Mouse (Mus musculus) left cerebral cortex, postnatal 36 days (tissue): ENCODE results near the gene Gucy1a1. TPM values are rescaled to one million over a fixed set of nuclear protein-coding genes. Genes with fewer than 3 reads are reported as not detected.

Source experiments
- DNase-seq, 2 experiments: peaks; one replicate each; pipeline ENCODE4 v3.0.0; 2021 to 2022; ENCODE audit warnings: low spot score in 2 of 2, mixed read lengths in 1 of 2
- intact Hi-C: fragments of 180-260 bp; cut with DNase I; formaldehyde crosslinking; loops from one replicate; pipeline ENCODE4 v1.15.1; 2025
- total RNA-seq, 2 experiments: library from RNA; stranded (reverse); gene quantifications; 2 replicates each; pipeline ENCODE4 v1.2.3; 2021

Gucy1a1 gene
- total RNA-seq, 2 experiments from 2014 or later: 72.3 to 85.1 TPM

DNA sequence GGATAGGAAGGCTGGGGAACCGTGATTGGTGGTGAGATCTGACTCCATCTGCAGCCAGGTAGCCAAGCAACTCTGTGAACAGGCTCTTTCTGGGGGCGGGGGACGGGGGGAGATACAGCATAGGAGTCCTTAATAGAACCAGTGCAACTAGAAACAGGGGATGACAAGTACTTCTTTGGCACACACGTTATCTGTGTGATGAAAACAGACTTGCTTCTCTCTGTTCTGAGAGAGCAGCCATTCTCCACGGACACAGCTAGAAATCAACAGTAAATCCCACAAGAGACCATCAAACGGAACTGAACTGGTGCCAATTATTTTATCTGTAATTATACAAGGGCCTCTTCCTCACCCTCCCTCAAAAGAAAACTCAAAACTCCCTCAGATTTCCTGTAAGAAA lies 41.4 kb downstream of the Gucy1a1 start:
- no peak for DNase-seq
- intact Hi-C loops: no loop called here

- intact Hi-C loops: no loop called here
- DNase-seq: peak in 1 of 2 experiments; percentile 23
These were observed 46.5 kb downstream of the Gucy1a1 start for GRCm38 (mm10) chr3:82099127-82099526.

DNA sequence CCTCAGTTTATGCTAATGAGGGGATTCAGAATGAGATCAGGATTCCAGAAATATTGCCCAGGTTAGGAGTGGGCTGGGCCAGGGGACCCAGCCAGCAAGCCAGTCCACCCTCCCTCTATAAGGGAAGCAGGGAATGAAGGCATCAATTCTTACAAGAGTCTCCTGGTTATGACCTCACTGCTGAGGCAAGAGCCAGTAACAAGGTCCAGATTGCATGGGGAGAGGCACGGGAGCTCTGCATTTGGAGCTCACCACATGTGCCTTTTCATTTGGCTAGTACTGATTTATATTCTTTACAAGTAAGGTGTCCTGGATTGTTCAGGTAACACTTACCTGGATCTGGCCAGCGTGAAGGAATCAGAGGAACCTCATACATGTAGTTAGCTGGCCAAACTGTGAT lies 48.8 kb downstream of the Gucy1a1 start:
- intact Hi-C loops: no loop called here
- no peak for DNase-seq

GRCm38 (mm10) chr3:82074201-82074851 lies 71.3 kb downstream of the Gucy1a1 start, which contains the start of gene Gucy1b1:
Gene Gucy1b1, minus strand, starts transcription at chr3:82074689.
- intact Hi-C loops: no loop called here
- DNase-seq: peak; percentile 87 to 88

- intact Hi-C loops: no loop called here
- peak; percentile 73 to 82 for DNase-seq
These were observed 71.8 kb downstream of the Gucy1a1 start for GRCm38 (mm10) chr3:82073741-82074181.

- intact Hi-C loops: no loop called here
- no peak for DNase-seq
These were observed 77.8 kb downstream of the Gucy1a1 start for GRCm38 (mm10) chr3:82067830-82068229.

DNA sequence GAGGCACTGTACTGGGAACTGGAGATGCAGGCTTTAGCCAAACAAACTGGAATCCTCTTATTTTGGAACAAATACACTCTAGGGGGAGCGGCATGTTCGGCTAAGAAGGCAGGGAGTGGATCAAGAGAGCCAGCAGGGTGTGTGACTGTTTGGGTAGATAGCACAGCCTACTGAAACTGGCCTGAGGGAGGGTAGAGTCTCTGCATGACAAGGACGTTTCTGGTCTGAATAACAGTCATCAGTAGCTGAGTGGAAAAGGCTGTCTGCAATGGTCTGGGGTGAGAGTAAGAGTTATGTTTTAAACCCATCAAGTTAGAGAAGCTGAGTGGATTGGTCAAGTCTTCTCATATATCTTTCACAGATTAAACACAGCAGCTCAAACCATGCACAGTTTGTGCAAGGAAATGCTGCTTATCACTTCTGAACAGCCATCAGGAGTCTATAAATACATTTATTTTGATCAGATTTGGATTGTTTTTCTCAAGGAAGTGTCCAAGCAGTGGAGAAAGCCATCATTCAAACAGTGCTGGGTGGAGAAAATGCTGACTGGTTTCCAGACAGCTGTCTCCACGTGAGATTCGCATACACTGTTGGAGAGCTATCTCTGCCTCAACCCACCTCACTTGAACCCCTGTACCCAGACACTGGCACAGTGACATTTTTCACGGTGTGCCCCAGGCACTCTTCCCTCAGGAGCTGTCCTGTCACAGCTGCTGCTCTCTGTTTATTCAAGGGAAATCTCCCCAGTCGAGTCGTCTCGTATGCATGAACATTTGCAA lies 84.0 kb downstream of the Gucy1a1 start:
- intact Hi-C loops: no loop called here
- DNase-seq: no peak

DNA sequence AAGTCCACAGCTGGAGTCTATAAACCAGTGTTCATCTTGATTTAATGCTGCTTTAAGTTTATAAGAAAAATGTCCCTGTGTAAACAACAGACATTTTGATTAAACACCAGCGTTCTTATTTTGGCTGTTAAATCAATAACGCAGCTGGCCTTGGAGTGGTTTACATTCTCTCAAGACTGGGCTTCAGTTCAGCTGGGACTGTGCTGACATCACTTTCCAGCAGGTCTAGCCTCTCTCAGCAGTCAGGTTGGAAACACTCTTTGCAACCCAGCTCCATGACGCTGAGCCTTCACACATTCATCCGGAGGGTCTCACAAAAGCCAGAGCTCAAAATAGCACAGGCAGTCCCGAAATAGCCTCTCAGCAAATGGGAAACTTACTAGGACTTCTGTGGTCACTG lies 88.4 kb downstream of the Gucy1a1 start:
- DNase-seq: no peak
- intact Hi-C loops: no loop called here

GRCm38 (mm10) chr3:82054283-82054974 lies 91.2 kb downstream of the Gucy1a1 start:
- intact Hi-C loops: no loop called here
- DNase-seq: no peak

GRCm38 (mm10) chr3:82052029-82052428 lies 93.6 kb downstream of the Gucy1a1 start:
- no peak for DNase-seq
- intact Hi-C loops: no loop called here

DNA sequence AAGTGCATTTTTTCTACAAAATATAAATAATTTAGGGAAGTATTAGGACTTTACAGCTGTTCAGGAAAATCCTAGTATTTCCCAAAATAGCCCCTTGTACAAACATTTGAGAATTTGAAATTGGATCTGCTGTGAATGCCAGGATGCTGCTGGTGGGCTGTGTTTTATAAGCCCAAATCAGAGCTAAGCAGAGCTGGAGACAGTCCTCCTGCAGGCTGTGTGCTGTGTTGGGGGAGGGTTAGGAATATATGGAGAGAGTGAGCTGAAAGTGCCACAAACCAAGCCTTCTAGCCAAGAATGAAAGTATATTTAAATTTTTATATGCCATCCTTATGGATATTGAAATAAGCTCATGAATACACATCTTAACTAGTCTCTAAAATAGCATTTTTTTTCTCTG lies 94.1 kb downstream of the Gucy1a1 start:
- no peak for DNase-seq
- intact Hi-C loops: no loop called here

GRCm38 (mm10) chr3:82048681-82049080 lies 96.9 kb downstream of the Gucy1a1 start:
- intact Hi-C loops: no loop called here

DNA sequence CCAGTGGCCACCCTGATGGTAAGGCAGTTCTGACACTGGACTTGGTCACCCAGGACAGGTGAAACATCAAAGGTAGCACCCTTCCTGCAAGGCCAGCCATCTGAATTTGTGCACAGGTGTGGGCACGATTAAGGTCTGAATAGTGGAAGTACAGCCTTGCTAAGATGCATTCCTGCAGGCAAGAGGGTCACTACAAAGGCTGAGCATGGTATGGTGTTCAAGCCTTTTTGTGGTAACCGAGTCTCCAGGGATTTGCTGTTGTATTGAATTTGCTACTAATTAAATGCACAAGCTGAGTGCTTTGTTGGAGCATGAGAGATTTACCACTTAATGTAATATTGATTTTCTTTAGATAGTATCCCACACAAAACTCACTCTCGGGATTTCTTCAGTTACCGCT lies 97.5 kb downstream of the Gucy1a1 start:
- intact Hi-C loops: no loop called here
- DNase-seq: no peak

More at GRCm38 (mm10) chr3:82048681-82049080, 96.9 kb downstream of the Gucy1a1 start:
- DNase-seq: no peak

GRCm38 (mm10) chr3:82047100-82047753 lies 98.4 kb downstream of the Gucy1a1 start:
- no peak for DNase-seq

DNA sequence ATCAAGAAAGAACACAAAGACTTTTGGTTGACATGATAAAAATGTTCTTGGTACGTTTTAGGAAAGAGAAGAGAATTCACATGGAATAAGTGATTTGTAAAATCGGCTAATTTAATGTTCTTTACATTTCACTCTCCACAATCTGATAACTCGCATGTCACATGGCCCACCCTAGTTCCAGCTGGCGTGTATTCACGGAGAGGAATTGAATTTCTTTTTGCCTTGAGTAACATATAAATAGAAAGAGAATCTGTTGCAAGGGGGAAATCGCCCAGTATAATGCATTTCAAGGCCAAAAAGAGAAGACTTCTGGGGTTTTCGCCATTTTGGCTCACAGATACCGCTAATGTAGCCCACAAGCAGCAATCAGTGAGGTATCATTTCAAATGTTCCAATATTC lies 99.5 kb downstream of the Gucy1a1 start:
- intact Hi-C loops: no loop called here
- peak in 1 of 2 experiments; percentile 35 for DNase-seq

More at GRCm38 (mm10) chr3:82047100-82047753, 98.4 kb downstream of the Gucy1a1 start:
- intact Hi-C loops: loop anchor here (1.0 kb wide), 1 partner anchor 287 kb away; no protein-coding TSS in a partner anchor

DNA sequence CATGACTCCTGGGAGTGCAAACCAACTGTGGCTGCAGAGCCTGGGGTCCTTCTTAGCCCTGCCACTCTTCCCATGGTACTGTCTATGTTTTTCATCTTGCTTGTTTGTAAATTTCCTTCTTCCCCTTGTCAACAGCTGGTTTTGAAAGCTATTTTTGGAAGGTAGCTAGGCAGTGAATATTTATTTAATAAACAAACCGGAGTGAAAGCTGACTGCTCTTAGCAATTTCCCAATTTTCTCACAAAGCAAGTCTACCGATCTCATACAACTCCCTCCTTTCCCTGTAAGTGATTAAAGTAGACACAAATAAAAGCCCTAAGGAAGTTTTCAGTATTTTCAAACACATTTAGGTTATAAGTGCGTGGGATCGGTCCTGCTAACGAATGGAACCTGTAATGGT lies 100.7 kb downstream of the Gucy1a1 start:
- no peak for DNase-seq
- intact Hi-C loops: no loop called here

GRCm38 (mm10) chr3:82043676-82044075 lies 101.9 kb downstream of the Gucy1a1 start:
- DNase-seq: no peak
- intact Hi-C loops: no loop called here
